Mouse (Mus musculus): ENCODE data around the gene Pkmyt1.

Gene Pkmyt1

GRCm38 (mm10) chr17:23721886-23722285 lies 4.2 kb upstream of the Pkmyt1 start:
- no peak for DNase-seq (ENCODE audit: low read depth, low spot score)

- DNase-seq (ENCODE audit: low read depth, low spot score), result no peak
These were observed 3.6 kb upstream of the Pkmyt1 start, which contains the start of gene 1520401A03Rik for GRCm38 (mm10) chr17:23722376-23723125. Gene 1520401A03Rik (minus strand): TSS chr17:23722783.

- DNase-seq (ENCODE audit: low read depth, low spot score), result no peak
These were observed 659 bp upstream of the Pkmyt1 start for GRCm38 (mm10) chr17:23725477-23725876.

GRCm38 (mm10) chr17:23726758-23727142 lies 614 bp downstream of the Pkmyt1 start:
- DNase-seq (ENCODE audit: low read depth, low spot score), result peak; percentile 43

GRCm38 (mm10) chr17:23730441-23730840 lies 4.3 kb downstream of the Pkmyt1 start:
- no peak for DNase-seq (ENCODE audit: low read depth, low spot score)

- DNase-seq (ENCODE audit: low read depth, low spot score), result no peak
These were observed 8.2 kb downstream of the Pkmyt1 start for GRCm38 (mm10) chr17:23734341-23734740.

- no peak for DNase-seq (ENCODE audit: low read depth, low spot score)
These were observed 11.6 kb downstream of the Pkmyt1 start for GRCm38 (mm10) chr17:23737493-23738445.

GRCm38 (mm10) chr17:23738836-23739201 lies 12.7 kb downstream of the Pkmyt1 start:
- DNase-seq (ENCODE audit: low read depth, low spot score), result no peak

- DNase-seq (ENCODE audit: low read depth, low spot score), result no peak
These were observed 13.3 kb downstream of the Pkmyt1 start for GRCm38 (mm10) chr17:23739202-23740135.

- DNase-seq (ENCODE audit: low read depth, low spot score), result peak; percentile 51
These were observed 14.0 kb downstream of the Pkmyt1 start for GRCm38 (mm10) chr17:23740136-23740584.

GRCm38 (mm10) chr17:23740598-23741021 lies 14.5 kb downstream of the Pkmyt1 start, which contains the start of gene Paqr4:
Gene Paqr4 (minus strand): TSS chr17:23740867.
- peak; percentile 36 for DNase-seq (ENCODE audit: low read depth, low spot score)

GRCm38 (mm10) chr17:23741359-23742209 lies 15.4 kb downstream of the Pkmyt1 start:
- DNase-seq (ENCODE audit: low read depth, low spot score), result no peak

GRCm38 (mm10) chr17:23742210-23742793 lies 16.2 kb downstream of the Pkmyt1 start:
- DNase-seq (ENCODE audit: low read depth, low spot score), result no peak

GRCm38 (mm10) chr17:23742941-23743340 lies 16.8 kb downstream of the Pkmyt1 start:
- no peak for DNase-seq (ENCODE audit: low read depth, low spot score)

GRCm38 (mm10) chr17:23744076-23744475 lies 17.9 kb downstream of the Pkmyt1 start:
- no peak for DNase-seq (ENCODE audit: low read depth, low spot score)

- no peak for DNase-seq (ENCODE audit: low read depth, low spot score)
These were observed 18.5 kb downstream of the Pkmyt1 start for GRCm38 (mm10) chr17:23744651-23745050.

- DNase-seq (ENCODE audit: low read depth, low spot score), result no peak
These were observed 19.4 kb downstream of the Pkmyt1 start, which contains the start of gene Kremen2 for GRCm38 (mm10) chr17:23745301-23746251. Gene Kremen2 (minus strand): TSS chr17:23745833.

GRCm38 (mm10) chr17:23746311-23746710 lies 20.2 kb downstream of the Pkmyt1 start:
- DNase-seq (ENCODE audit: low read depth, low spot score), result no peak

GRCm38 (mm10) chr17:23746767-23747166 lies 20.6 kb downstream of the Pkmyt1 start:
- DNase-seq (ENCODE audit: low read depth, low spot score), result no peak

Measured in c-Kit-negative CD71-positive TER-119-positive erythroid progenitor cells, embryonic 14.5 days (primary cell).